Mouse (Mus musculus) embryonic facial prominence, embryonic 11.5 days (tissue): Measurements from ENCODE around the gene Gm6034. TPM values are rescaled to one million over a fixed set of nuclear protein-coding genes. Genes with fewer than 3 reads are reported as not detected.

Source experiments
- ATAC-seq: fragments of 200-750 bp; cut with Nextera tagmentation; replicated peaks from 2 replicates; pipeline ENCODE4 v1.8.0; 2017; ENCODE audit warnings: low read depth; ENCODE audit not compliant: insufficient number of reproducible peaks, low FRiP score, low TSS enrichment
- DNase-seq: peaks from one replicate; pipeline ENCODE4 v3.0.0-alpha.2; 2015; ENCODE audit warnings: low spot score
- H3K27ac ChIP-seq: fragments of 300-500 bp; sonication (generic); replicated peaks from 2 replicates; pipeline ENCODE4 v1.5.1; 2014; ENCODE audit warnings: mild to moderate bottlenecking, low read depth, low read length, control low read depth
- H3K27me3 ChIP-seq: fragments of 300-500 bp; sonication (generic); 2 replicates; pipeline ENCODE4 v1.6.1; 2014; ENCODE audit warnings: mild to moderate bottlenecking, low read length, moderate library complexity, mixed read lengths; ENCODE audit not compliant: control insufficient read depth, insufficient read depth
- H3K36me3 ChIP-seq: fragments of 300-500 bp; sonication (generic); replicated peaks from 2 replicates; pipeline ENCODE4 v1.6.1; 2014; ENCODE audit warnings: low read depth, mild to moderate bottlenecking, low read length, moderate library complexity, mixed read lengths; ENCODE audit not compliant: control insufficient read depth, insufficient read depth
- H3K4me1 ChIP-seq: fragments of 300-500 bp; sonication (generic); 2 replicates; pipeline ENCODE4 v1.6.1; 2014; ENCODE audit warnings: low read length, mixed read lengths; ENCODE audit not compliant: control insufficient read depth, insufficient read depth
- H3K4me2 ChIP-seq: fragments of 300-500 bp; sonication (generic); 2 replicates; pipeline ENCODE4 v1.6.1; 2014; ENCODE audit warnings: low read depth, mild to moderate bottlenecking, control low read depth, low read length, moderate library complexity
- H3K4me3 ChIP-seq: fragments of 300-500 bp; sonication (generic); 2 replicates; pipeline ENCODE4 v1.5.1; 2014; ENCODE audit warnings: low read depth, low read length, control low read depth
- H3K9ac ChIP-seq: fragments of 300-500 bp; sonication (generic); replicated peaks from 2 replicates; pipeline ENCODE4 v1.6.1; 2014; ENCODE audit warnings: mild to moderate bottlenecking, control low read depth, low read length
- H3K9me3 ChIP-seq: fragments of 300-500 bp; sonication (generic); replicated peaks from 2 replicates; pipeline ENCODE4 v1.6.1; 2016; ENCODE audit warnings: mild to moderate bottlenecking, low read length, inconsistent platforms, mixed read lengths; ENCODE audit not compliant: control insufficient read depth
- WGBS: fragments of 180-500 bp; shearing (Covaris S2); extraction: QIAGEN DNeasy Blood & Tissue Kit; methylation state at CpG from one replicate; pipeline ENCODE4 v1.1.7; 2014; 5-methylcytosine and 5-hydroxymethylcytosine counted together
- polyA plus RNA-seq: library from polyadenylated mRNA; unstranded; fragments of >200 nt; fragmentation: Nextera tagmentation; extraction: Ambion mirVana; gene quantifications from 2 replicates; pipeline ENCODE4 v1.2.1, GENCODE M21; 2014

Gene Gm6034
- polyA plus RNA-seq, 1 experiment from 2014 or later: not detected

DNA sequence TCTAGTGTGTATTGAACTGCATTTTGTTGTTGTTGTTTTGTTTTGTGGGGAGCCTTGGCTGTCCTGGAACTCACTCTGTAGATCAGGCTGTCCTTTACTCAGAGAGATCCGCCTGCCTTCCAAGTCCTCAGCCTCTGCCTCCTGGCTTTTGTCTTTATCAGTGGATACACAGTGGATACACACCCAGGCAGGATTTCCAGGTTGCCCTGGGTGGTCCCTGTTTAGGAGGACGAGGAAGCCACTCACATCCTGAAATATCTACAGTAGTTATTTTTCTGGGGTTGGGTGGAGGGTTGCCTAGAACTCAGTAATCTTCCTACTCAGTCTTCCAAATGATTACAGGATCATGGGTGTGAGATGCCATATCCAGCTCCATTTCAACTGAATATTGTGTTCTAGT lies 23.8 kb upstream of the Gm6034 start:
- H3K27me3 ChIP-seq: no peaks in the 10 kb centered on the region
- peaks cover 2% of the 10 kb centered on the region; the same call in 1 of the 2 replicates for H3K36me3 ChIP-seq
- H3K27ac ChIP-seq: no peak overlapping the region
- no peaks in the 10 kb centered on the region for H3K9me3 ChIP-seq
- no peak overlapping the region for H3K4me3 ChIP-seq
- no peak overlapping the region for H3K9ac ChIP-seq
- 77% methylated on average over 2 of the region's 2 CpGs for WGBS
- no peak overlapping the region for H3K4me2 ChIP-seq
- H3K4me1 ChIP-seq: no peaks in the 10 kb centered on the region
- DNase-seq: no peak
- ATAC-seq: no peak

DNA sequence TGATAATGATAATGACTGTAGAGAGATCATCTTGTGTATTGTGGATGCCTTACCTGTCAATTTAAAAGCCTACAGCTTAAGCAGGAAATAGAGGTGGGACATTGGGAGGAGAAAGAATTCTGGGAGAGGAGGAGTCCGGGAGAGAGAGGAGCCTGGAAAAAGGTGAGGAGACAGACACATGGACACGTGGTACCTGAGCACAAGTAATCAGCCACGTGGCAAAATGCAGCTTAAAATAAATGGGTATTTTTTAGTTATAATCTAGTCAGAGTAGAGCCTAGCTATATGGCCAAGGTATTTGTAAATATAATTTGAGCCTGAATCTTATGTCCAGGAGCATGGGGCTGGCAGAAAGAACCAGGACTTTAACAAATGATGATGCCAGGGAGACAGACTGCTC lies 23.2 kb upstream of the Gm6034 start:
- H3K9me3 ChIP-seq: no peaks in the 10 kb centered on the region
- no peak for ATAC-seq
- H3K27me3 ChIP-seq: no peaks in the 10 kb centered on the region
- WGBS: 73% methylated on average over 3 of the region's 3 CpGs
- H3K36me3 ChIP-seq: peaks cover 1% of the 10 kb centered on the region; the same call in 1 of the 2 replicates
- H3K4me1 ChIP-seq: no peaks in the 10 kb centered on the region
- H3K4me2 ChIP-seq: no peak overlapping the region
- no peak for DNase-seq
- no peak overlapping the region for H3K9ac ChIP-seq
- H3K27ac ChIP-seq: no peak overlapping the region
- no peak overlapping the region for H3K4me3 ChIP-seq

DNA sequence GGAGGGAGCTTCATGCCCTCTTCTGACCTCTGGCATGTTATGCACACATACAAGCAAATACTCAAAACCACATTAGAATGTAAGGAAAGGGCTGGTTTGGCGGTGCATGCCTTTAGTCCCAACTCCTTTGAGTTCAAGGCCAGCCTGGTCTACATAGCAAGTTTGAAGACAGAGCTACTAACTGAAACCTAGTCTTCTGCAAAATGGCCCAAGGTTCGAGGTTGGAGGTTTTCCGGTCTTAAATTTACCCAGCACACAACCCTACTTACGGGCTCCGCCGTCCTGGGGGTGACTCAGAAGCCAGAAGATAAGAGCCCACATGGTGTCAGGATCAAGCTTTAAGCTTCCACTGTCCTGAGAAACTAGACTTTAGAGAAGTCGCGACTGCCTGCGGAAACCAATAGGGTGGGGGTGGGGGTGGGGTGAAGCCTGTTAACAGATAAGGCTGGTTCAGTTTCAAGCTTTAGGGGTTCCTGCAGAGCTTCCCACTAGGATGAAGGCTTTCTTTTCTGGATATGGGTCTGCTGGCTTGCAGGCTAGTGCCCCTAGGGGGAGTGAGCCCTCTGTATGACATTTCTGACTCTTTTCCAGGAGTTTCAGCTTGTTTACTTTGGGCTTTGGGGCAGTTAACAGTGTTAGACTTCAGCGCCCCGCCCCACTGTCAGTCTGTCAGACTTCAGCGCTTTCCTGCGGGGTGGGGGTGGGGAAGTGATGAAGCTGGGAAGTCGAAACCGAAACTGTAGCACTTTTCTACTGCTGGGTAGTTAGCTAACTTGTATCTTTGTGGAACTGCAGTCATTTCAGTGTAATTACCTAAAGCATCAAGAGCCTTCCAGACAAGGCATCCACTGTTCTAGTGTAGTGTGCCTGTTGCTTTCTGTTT lies 22.3 kb upstream of the Gm6034 start, which contains the start of gene H2-T24:
TSS of gene H2-T24 (minus strand) at position 370 of the 883 bp plus-strand sequence.
- Histone ChIP-seq H3K9me3 (no peaks in the 10 kb centered on the region), H3K4me1 (no peaks in the 10 kb centered on the region), H3K4me3 (no peak within 1 kb of the TSS), H3K9ac (no peak within 1 kb of the TSS), H3K27me3 (no peaks in the 10 kb centered on the region), H3K36me3 (no peaks in the 10 kb centered on the region), H3K27ac (no peak within 1 kb of the TSS), H3K4me2 (no peak within 1 kb of the TSS)
- ATAC-seq (no peak; the same call in 1 of the 2 replicates), DNase-seq (peak; percentile 58)
- WGBS: 41% methylated on average over 15 of the region's 15 CpGs

DNA sequence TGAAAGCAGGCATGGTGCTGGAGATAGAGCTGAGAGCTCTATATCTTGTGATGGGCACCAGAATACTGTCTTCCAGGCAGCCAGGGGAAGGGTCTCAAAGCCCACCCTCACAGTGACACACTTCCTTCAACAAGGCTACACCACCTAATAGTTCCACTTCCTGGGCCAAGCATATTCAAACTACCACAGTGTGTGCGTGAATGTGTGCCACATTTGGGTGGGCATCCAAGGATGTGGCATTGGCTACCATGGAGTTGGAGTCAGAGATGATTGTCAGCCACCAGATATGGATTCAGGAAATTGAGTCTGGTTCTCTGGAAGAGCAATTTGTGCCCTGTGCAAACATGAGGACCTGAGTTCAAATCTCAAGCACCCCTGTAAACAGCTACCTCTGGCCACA lies 21.5 kb upstream of the Gm6034 start:
- 89% methylated on average over 1 of the region's 1 CpGs for WGBS
- no peaks in the 10 kb centered on the region for H3K4me1 ChIP-seq
- ATAC-seq (no peak), DNase-seq (no peak)
- no peak overlapping the region for H3K4me3 ChIP-seq
- H3K27me3 ChIP-seq: no peaks in the 10 kb centered on the region
- H3K9ac ChIP-seq: no peak overlapping the region
- no peaks in the 10 kb centered on the region for H3K36me3 ChIP-seq
- no peak overlapping the region for H3K27ac ChIP-seq
- no peaks in the 10 kb centered on the region for H3K9me3 ChIP-seq
- no peak overlapping the region for H3K4me2 ChIP-seq

DNA sequence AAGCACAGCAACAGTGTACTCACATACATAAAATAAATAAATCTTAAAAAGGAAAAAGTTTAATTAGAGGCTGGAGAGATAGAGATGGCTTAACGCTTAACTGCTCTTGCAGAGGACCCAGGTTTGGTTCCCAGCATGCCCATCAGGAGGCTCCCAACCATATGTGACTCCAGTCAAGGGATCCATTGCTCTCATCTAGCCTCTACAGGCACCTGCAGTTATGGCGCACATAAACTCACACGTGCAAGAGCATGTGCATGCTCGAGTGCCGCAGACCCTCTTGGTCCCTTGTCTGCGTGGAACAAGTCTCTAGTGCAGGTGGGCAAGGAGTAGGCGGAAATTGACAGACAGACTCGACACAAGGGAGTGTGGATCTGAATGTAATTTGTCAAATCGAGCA lies 20.7 kb upstream of the Gm6034 start:
- no peak overlapping the region for H3K9ac ChIP-seq
- DNase-seq: no peak
- 92% methylated on average over 9 of the region's 9 CpGs for WGBS
- H3K4me3 ChIP-seq: no peak overlapping the region
- H3K4me1 ChIP-seq: no peaks in the 10 kb centered on the region
- no peaks in the 10 kb centered on the region for H3K27me3 ChIP-seq
- H3K4me2 ChIP-seq: no peak overlapping the region
- ATAC-seq: no peak
- no peaks in the 10 kb centered on the region for H3K9me3 ChIP-seq
- H3K36me3 ChIP-seq: no peaks in the 10 kb centered on the region
- H3K27ac ChIP-seq: no peak overlapping the region

DNA sequence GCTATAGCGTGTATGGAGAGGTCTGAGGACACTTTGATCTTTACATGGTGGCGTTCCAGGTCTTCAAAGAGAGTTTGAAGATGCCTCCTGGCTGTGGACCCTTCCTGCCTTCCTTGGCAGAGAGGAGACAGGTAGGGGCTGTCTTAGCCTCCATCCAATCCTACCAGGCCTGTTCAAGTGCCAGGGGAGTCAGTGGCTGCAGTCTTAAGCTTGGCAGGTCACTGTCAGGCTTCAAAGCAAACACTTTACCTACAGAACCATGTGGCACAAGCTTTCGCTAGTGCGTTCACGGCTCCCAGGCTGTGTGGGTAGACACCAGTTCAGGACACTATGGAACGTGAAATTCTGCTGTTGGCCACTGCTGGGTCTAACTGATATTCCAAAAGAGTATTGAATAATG lies 19.8 kb upstream of the Gm6034 start:
- DNase-seq (no peak), ATAC-seq (no peak)
- 93% methylated on average over 6 of the region's 6 CpGs for WGBS
- no peaks in the 10 kb centered on the region for H3K9me3 ChIP-seq
- no peak overlapping the region for H3K4me3 ChIP-seq
- H3K4me1 ChIP-seq: no peaks in the 10 kb centered on the region
- no peak overlapping the region for H3K4me2 ChIP-seq
- H3K9ac ChIP-seq: no peak overlapping the region
- no peaks in the 10 kb centered on the region for H3K36me3 ChIP-seq
- no peaks in the 10 kb centered on the region for H3K27me3 ChIP-seq
- H3K27ac ChIP-seq: no peak overlapping the region

DNA sequence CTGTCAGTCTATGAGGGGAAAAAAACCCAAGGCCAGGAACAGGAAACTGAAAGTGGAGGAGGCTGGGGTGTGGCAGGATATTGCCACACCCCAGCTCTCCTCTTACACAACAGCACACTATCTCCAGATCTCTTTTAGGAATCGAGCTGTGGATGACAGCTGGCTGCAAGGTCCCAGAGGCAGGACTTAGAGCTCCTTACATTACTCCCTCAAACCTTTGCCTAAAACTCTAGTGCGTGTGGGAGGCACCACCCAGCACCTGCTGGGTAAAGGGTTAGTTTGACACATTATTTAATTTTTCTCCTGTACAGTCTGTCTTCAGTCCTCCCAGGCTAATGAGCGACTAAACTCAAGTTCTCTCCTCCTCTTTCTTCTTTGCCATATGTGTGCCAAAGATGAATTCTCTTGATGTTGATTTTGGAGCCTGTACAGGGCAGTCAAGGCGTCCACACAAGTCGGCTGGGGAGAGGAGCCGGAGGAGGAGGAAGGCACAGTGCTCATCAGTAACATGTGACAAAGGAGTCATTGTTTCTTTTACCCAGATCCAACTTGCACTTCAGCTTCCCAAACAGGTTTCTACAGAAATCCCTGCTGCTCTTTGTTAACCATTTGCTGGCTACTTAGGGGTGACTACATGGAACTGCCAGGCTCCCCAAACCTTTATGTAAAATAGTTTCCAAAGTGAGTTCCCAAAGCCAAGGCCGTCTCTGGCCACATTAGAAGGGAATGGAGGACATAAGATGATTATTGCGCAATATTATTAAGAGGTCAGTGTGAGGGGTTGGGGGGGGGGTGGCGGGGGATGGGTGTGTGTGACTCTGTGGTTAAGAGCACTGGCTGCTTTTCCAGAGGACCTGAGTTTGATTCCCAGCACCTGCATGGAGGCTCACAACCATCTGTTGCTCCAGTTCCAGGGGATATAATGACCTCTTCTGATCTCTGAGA lies 18.8 kb upstream of the Gm6034 start:
- 51% methylated on average over 9 of the region's 9 CpGs for WGBS
- H3K27me3 ChIP-seq: no peaks in the 10 kb centered on the region

More for the DNA sequence above, 18.8 kb upstream of the Gm6034 start:
- H3K4me3 ChIP-seq: no peak overlapping the region
- DNase-seq (no peak), ATAC-seq (no peak)
- H3K4me1 ChIP-seq: no peaks in the 10 kb centered on the region
- H3K9ac ChIP-seq: no peak overlapping the region
- no peak overlapping the region for H3K27ac ChIP-seq
- H3K36me3 ChIP-seq: no peaks in the 10 kb centered on the region
- H3K4me2 ChIP-seq: no peak overlapping the region
- no peaks in the 10 kb centered on the region for H3K9me3 ChIP-seq
